Mouse (Mus musculus) E14TG2a.4 (cell line): ENCODE results near the gene Rho.

ENCODE experiments used
- CTCF ChIP-seq: conservative IDR thresholded peaks from 2 replicates; pipeline ENCODE4 v1.5.1; 2014; ENCODE audit warnings: low read length
- NANOG ChIP-seq: IDR thresholded peaks from 2 replicates; pipeline ENCODE4 v1.6.1; 2014; ENCODE audit warnings: borderline replicate concordance, low read length, mixed read lengths
- POU5F1 ChIP-seq: IDR thresholded peaks from 2 replicates; pipeline ENCODE4 v1.6.1; 2014; ENCODE audit warnings: low read length, borderline replicate concordance

DNA sequence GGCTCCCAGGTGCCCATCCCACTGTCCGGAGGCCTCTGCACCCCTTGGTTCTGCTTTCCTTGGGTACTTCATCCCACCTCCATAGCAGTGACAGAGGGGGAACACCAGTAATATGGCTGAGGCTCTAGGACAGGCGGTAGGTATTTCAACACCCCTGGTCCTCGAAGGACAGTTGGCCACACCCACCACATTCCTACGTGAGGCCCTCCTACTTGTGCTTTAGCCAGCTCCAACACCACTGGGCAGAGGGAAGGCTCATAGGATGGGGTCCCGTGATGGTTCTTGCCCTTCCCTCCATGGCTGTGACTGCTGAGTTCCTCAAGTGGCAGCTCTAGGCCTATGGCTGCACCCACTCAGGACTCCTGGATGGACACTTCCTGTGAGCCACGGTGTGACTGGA, 6.7 kb upstream of the Rho start:
- TF ChIP-seq CTCF (no peak), NANOG (no peak), POU5F1 (no peak)
